Mouse (Mus musculus): ENCODE results near the gene Agfg2. TPM values are rescaled to one million over a fixed set of nuclear protein-coding genes. Genes with fewer than 3 reads are reported as not detected.
A peak's percentile ranks its signal among the peaks of the same experiment; 100 is the strongest.

Gene Agfg2
- polyA plus RNA-seq, 1 experiment from 2014 or later, result 22.2 TPM

DNA sequence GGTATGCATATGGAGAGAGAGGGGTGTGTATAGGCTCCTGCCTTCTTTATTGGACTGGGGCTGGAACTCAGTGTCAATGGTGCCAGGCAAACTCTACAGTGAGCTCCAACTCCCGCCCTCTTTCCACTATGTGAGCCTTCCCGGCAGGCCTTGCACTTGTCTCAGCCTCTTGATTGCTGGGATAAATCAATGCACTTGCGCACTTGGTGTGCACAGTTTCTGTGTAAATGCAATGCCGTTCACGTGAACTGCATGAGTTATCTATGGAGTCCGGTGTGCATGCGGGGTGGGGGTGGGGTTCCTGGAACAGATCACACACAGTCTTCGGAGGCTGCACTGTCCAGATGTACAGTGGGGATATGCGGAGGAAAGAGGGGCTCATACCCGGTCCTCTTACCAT is 31.2 kb downstream of the Agfg2 start:
- WGBS, result 93% methylated on average over 10 of the region's 10 CpGs
- Histone ChIP-seq H3K9ac (no peak overlapping the region), H3K4me1 (peaks cover 17% of the 10 kb centered on the region), H3K4me2 (replicated peaks) (no peak overlapping the region), H3K4me3 (no peak overlapping the region), H3K9me3 (no peaks in the 10 kb centered on the region), H3K27ac (no peak overlapping the region), H3K36me3 (peaks cover 26% of the 10 kb centered on the region), H3K27me3 (no peaks in the 10 kb centered on the region)
- ATAC-seq (ENCODE audit: insufficient number of reproducible peaks, insufficient read depth, low FRiP score, low TSS enrichment), result no peak

DNA sequence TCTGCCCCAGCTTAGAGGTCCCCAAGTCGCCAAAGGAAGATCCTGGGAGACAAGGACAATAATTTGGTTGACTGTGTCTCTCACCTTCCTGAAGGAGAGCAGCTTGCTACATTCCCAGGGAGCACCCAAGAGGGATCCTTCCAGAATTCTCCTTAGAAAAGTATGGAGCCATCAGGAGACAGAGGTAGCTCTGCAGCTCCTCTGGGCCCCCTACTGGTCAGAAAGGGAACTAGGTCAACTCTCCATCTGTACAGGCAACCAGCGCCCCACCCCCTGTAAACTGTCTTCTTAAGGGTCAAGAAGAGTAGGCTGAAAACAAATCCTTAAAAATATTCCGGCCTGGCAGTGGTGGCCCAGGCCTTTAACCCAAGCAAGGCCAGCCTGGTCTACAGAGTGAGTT is 32.1 kb downstream of the Agfg2 start:
- Histone ChIP-seq H3K9me3 (no peaks in the 10 kb centered on the region), H3K36me3 (peaks cover 25% of the 10 kb centered on the region), H3K27ac (no peak overlapping the region), H3K4me3 (no peak overlapping the region), H3K9ac (no peak overlapping the region), H3K27me3 (no peaks in the 10 kb centered on the region), H3K4me1 (peaks cover 26% of the 10 kb centered on the region), H3K4me2 (replicated peaks) (no peak overlapping the region)
- ATAC-seq (ENCODE audit: insufficient number of reproducible peaks, insufficient read depth, low FRiP score, low TSS enrichment), result no peak
- WGBS, result 15% methylated on average over 3 of the region's 3 CpGs

DNA sequence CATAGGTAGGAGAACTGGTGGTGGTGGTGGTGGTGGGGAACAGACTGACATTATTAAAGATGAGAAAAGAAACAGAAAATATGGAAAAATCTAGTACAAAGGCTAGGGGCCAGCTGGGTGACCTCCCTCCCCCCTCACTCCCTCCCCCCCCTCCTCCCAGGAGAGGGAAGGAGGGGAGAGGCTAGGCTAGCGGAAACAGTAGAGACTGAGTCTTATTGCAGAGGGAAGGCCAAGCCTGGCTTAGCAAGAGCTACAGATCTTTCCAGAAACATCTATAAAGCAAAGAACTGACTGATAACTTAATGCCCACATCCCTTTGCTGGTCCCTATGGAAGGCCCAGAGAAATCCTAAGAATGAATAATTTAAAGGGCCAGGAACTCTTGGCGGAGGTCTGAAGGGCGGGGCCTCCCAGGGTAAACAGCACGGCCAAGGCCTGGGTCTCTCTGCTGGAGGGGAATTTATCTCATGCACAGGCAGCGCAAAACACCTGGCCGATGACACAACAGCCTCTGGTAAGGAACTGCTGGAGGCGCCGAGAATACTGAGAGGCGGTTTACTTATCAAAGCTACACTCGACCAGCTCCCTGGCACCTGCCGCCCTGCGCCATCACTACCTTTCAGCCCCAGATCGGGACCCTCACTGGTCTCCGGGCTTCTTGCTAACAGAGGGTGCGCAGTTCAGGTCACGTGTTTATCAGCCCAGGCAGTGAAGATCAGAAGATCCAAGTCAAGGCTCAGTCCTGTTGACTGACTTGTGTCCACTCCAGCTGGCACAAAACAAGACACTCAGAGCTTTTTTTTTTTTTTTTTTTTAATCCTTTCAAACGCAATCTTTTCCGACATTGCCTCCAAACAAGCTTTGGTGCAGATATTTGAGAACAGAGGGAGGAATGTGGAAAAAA is 34.6 kb downstream of the Agfg2 start:
- peaks cover 17% of the 10 kb centered on the region for H3K27me3 ChIP-seq
- peaks cover 39% of the 10 kb centered on the region for H3K4me1 ChIP-seq
- H3K9me3 ChIP-seq, result no peaks in the 10 kb centered on the region
- no peak for ATAC-seq (ENCODE audit: insufficient number of reproducible peaks, insufficient read depth, low FRiP score, low TSS enrichment)
- 13% methylated on average over 18 of the region's 18 CpGs for WGBS
- no peak overlapping the region for H3K9ac ChIP-seq
- H3K36me3 ChIP-seq, result peaks cover 18% of the 10 kb centered on the region
- no peak overlapping the region for H3K27ac ChIP-seq
- H3K4me2 ChIP-seq (replicated peaks), result no peak overlapping the region; the same call in 1 of the 2 replicates
- no peak overlapping the region for H3K4me3 ChIP-seq

DNA sequence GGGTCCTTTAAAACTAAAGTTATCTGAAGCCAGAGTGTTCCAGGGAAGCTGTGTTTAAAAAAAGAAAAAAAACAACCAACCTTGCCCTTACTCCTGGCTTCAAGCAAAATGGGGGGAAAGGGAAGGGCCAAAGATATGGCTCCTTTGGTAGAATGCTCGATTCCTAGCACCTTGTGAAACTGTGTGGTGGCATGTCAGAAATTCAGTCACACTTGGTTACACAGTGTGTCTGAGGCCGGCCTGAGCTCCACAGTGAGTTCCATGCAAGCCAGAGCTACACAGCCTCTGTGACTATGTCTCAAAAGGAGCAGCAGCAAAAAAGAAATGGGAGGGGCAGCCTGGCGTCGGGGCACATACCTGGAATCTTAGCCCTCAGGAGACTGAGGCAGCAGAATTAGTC is 35.3 kb downstream of the Agfg2 start:
- WGBS, result 32% methylated on average over 4 of the region's 4 CpGs
- Histone ChIP-seq H3K4me1 (peaks cover 40% of the 10 kb centered on the region), H3K27ac (no peak overlapping the region), H3K9me3 (no peaks in the 10 kb centered on the region), H3K4me2 (replicated peaks) (no peak overlapping the region), H3K9ac (no peak overlapping the region), H3K36me3 (peaks cover 16% of the 10 kb centered on the region), H3K27me3 (peaks cover 23% of the 10 kb centered on the region), H3K4me3 (no peak overlapping the region)
- ATAC-seq (ENCODE audit: insufficient number of reproducible peaks, insufficient read depth, low FRiP score, low TSS enrichment), result no peak

DNA sequence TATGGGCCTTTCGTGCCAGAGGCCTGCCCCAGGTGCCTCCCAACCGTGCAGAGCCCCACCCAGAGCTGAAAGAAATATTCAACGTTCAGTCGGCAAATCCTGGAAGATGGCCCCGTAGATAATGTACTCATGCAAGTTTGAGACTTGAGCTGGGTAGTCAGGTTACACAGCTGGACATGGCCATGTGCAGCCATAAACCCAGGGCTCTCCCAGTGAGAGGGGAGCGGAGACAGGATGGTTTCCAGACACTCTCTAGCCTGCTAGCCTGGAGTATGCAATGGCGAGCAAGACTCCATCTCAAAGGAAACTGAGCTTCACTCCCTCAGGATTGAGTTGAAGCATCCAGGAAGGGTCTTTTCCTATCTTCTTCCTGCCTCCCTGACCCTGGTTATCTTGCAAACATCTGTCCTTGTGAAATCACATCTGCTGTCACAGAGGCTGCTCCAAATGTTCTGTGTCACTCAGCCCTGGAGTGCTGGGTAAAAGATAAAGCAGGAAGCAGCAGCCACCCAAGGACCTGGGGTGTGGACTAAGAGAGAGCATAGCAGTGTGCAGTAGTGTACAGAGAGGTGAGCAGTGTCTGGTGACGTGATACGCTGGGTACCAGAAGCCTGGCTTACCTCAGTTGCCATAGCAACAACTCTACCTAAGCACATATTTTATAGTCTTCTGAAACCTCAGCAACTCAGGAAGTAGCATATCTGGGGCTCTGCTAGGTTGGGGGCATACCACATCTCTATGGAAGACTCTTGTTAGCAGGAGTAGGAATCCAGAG is 36.5 kb downstream of the Agfg2 start:
- Histone ChIP-seq H3K4me3 (no peak overlapping the region), H3K9ac (0 out of 2 replicates have a peak overlapping the region, but pooled peaks have one; percentile 10), H3K36me3 (peaks cover 11% of the 10 kb centered on the region), H3K4me2 (replicated peaks) (no peak overlapping the region), H3K27me3 (peaks cover 35% of the 10 kb centered on the region), H3K4me1 (peaks cover 40% of the 10 kb centered on the region), H3K9me3 (no peaks in the 10 kb centered on the region), H3K27ac (no peak overlapping the region; the same call in 1 of the 2 replicates)
- no peak for ATAC-seq (ENCODE audit: insufficient number of reproducible peaks, insufficient read depth, low FRiP score, low TSS enrichment)
- 52% methylated on average over 9 of the region's 9 CpGs for WGBS

DNA sequence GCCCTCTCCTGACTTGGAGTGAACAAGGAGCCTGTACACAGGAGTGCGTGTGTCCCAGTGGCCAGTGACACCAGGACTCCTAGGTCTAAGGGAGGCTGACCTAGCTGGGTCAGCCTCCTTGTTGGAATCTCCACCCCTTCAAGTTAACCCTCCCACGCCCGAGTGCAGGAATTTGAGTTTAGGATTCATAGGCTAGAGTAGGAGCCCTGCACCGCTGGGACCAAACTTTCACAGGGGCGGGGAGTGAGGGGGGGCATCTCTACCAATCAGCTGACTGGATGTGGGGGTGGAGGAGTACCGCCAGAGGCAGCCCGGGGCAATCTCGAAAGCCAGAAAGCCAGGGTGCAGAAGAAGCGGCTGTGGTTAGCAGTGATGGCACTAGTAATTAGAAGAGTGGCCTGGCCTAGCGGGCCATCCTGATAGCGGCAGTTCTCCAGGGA is 38.9 kb downstream of the Agfg2 start, which contains the start of gene Irs3:
Gene Irs3, minus strand, starts transcription at position 63 of the 440 bp plus-strand sequence.
- Histone ChIP-seq H3K36me3 (peaks cover 21% of the 10 kb centered on the region), H3K4me1 (peaks cover 40% of the 10 kb centered on the region), H3K4me3 (peak within 1 kb of the TSS; percentile 30), H3K9me3 (no peaks in the 10 kb centered on the region), H3K4me2 (replicated peaks) (peak within 1 kb of the TSS; percentile 50), H3K9ac (0 out of 2 replicates have a peak within 1 kb of the TSS, but pooled peaks have one; percentile 34), H3K27ac (no peak within 1 kb of the TSS), H3K27me3 (peaks cover 35% of the 10 kb centered on the region)
- ATAC-seq (ENCODE audit: insufficient number of reproducible peaks, insufficient read depth, low FRiP score, low TSS enrichment), result no peak
- 4% methylated on average over 11 of the region's 11 CpGs for WGBS

DNA sequence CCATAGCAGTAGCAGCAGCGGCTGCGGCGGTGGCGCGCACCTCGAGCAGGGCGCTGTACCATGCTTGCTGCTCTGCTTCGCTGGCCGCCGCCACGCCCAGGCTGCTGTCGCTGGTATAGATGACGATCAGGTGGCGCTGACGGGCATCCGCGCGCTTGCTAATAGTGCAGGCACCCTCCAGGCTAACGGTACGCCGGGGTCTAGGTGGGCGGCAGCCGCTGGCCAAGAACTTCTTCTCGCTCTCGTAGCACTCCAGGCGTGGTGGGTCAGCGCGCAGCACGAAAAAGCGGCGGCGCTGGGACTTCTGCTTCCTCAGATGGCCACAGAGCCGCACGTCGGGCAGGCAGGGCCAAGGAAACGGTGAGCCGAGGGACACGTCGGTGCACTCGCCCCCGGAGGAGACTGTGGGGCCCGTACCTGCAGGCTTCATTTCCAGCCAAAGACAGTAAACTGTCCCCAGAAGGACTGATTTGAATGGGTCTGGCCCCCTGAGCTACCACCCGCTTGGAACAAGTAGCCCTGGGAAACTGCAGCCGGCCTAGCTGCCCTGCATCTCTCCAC is 39.4 kb downstream of the Agfg2 start:
- H3K4me2 ChIP-seq (replicated peaks), result peak overlapping the region; percentile 50
- peak overlapping the region; percentile 30 for H3K4me3 ChIP-seq
- H3K4me1 ChIP-seq, result peaks cover 39% of the 10 kb centered on the region
- no peak overlapping the region for H3K27ac ChIP-seq
- peaks cover 35% of the 10 kb centered on the region for H3K27me3 ChIP-seq
- 2% methylated on average over 44 of the region's 44 CpGs for WGBS
- 0 out of 2 replicates have a peak overlapping the region, but pooled peaks have one; percentile 34 for H3K9ac ChIP-seq
- peaks cover 26% of the 10 kb centered on the region for H3K36me3 ChIP-seq
- no peak for ATAC-seq (ENCODE audit: insufficient number of reproducible peaks, insufficient read depth, low FRiP score, low TSS enrichment)
- no peaks in the 10 kb centered on the region for H3K9me3 ChIP-seq

DNA sequence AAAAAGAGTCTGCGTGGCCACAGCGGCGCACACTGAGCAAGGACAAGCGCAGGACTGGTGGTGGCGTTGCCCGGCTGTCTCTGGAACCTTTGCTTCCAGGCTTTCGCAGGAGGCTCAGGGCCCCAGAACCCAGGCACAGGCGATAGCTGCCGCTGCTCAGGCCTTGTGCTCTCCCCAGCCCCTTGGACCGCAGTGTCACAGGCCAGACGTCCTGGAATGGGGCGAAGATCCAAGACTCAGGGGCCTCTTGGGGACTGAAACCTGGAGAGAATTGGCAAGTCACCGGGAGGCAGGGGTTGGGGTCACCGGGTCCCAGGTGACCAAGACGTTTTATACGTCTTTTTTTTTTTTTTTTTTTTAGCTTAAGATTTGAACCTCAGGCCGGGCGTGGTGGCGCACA is 40.0 kb downstream of the Agfg2 start:
- Histone ChIP-seq H3K36me3 (peaks cover 33% of the 10 kb centered on the region), H3K27me3 (peaks cover 35% of the 10 kb centered on the region), H3K4me1 (peaks cover 32% of the 10 kb centered on the region), H3K9me3 (no peaks in the 10 kb centered on the region), H3K4me3 (no peak overlapping the region), H3K27ac (no peak overlapping the region), H3K9ac (no peak overlapping the region), H3K4me2 (replicated peaks) (no peak overlapping the region; the same call in 1 of the 2 replicates)
- ATAC-seq (ENCODE audit: insufficient number of reproducible peaks, insufficient read depth, low FRiP score, low TSS enrichment), result no peak
- 33% methylated on average over 19 of the region's 19 CpGs for WGBS

DNA sequence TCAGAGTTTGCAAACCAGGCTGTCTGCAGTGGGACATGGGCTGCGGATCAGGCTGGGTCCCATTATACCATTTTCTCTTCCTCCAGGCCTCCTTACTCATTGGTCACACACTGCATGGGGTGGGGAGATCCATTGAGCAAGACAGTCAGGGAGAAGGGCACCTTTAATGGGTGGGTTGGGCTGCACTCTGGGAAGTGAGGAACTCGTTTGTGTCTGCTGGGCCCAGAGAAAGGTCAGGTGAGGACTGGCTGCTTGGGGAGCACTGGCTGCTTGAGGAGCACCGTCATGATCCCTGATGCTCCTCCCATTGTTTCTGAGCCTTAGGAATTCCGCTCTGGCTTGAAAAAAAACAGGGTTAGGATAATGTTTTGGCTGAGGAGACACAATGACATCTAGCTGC is 41.6 kb downstream of the Agfg2 start:
- H3K9me3 ChIP-seq, result no peaks in the 10 kb centered on the region
- peaks cover 49% of the 10 kb centered on the region for H3K36me3 ChIP-seq
- 48% methylated on average over 4 of the region's 4 CpGs for WGBS

DNA sequence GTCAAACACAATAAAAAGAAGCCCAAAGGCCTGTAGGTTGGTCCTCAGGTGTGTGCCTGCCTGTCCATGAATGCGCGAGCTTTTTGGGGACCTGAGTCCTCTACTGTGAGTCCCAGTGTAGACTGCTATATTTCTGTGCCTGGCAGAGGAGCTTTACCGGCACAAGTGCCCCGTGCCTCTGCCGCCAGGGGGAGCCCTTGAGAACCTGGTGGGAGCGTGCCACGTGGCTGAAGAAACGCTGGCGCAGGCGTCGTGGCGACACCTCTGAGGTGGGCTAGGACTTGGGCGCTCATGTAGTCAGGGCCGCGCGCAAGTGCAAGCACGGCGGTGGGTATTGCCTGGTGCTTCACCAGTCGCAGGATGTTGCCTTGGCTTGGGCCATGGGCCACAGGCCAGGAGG is 43.5 kb downstream of the Agfg2 start, which contains the start of gene Sap25:
Gene Sap25, plus strand, starts transcription at position 281 of the 400 bp plus-strand sequence.
- H3K36me3 ChIP-seq, result peaks cover 67% of the 10 kb centered on the region
- H3K27ac ChIP-seq, result no peak within 1 kb of the TSS
- no peaks in the 10 kb centered on the region for H3K9me3 ChIP-seq
- H3K27me3 ChIP-seq, result peaks cover 30% of the 10 kb centered on the region
- H3K4me2 ChIP-seq (replicated peaks), result no peak within 1 kb of the TSS
- no peak within 1 kb of the TSS for H3K9ac ChIP-seq
- ATAC-seq (ENCODE audit: insufficient number of reproducible peaks, insufficient read depth, low FRiP score, low TSS enrichment), result no peak
- 90% methylated on average over 19 of the region's 19 CpGs for WGBS
- H3K4me1 ChIP-seq, result peaks cover 12% of the 10 kb centered on the region; the same call in 1 of the 2 replicates
- no peak within 1 kb of the TSS for H3K4me3 ChIP-seq

More for the DNA sequence above, 41.6 kb downstream of the Agfg2 start:
- ATAC-seq (ENCODE audit: insufficient number of reproducible peaks, insufficient read depth, low FRiP score, low TSS enrichment), result no peak
- H3K27me3 ChIP-seq, result peaks cover 35% of the 10 kb centered on the region
- no peak overlapping the region for H3K9ac ChIP-seq
- no peak overlapping the region for H3K4me3 ChIP-seq
- H3K4me2 ChIP-seq (replicated peaks), result no peak overlapping the region
- peaks cover 18% of the 10 kb centered on the region; the same call in 1 of the 2 replicates for H3K4me1 ChIP-seq
- H3K27ac ChIP-seq, result no peak overlapping the region

DNA sequence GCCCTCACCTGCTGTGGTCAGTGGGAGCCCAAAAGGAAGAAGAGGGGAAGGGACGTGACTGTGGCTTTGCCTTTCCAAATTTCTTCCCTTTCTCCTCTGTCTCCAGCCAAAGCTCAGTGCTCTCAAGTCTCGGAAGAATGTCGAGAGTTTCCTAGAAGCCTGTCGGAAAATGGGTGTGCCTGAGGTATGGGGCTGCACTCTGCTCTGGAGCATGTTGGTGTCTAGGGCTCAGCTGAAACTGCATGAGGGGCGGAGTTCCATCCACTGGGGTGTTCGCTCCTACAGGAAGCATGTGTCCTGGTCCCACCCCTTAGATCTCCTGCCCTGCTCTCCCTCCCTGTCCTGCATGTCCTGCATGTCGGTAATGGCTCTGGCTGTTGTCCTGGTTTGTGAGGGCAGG is 45.1 kb downstream of the Agfg2 start:
- ATAC-seq (ENCODE audit: insufficient number of reproducible peaks, insufficient read depth, low FRiP score, low TSS enrichment), result no peak
- Histone ChIP-seq H3K27ac (no peak overlapping the region), H3K9me3 (no peaks in the 10 kb centered on the region), H3K4me3 (no peak overlapping the region), H3K27me3 (peaks cover 14% of the 10 kb centered on the region), H3K4me1 (no peaks in the 10 kb centered on the region), H3K36me3 (peaks cover 80% of the 10 kb centered on the region), H3K4me2 (replicated peaks) (no peak overlapping the region), H3K9ac (no peak overlapping the region)
- 81% methylated on average over 7 of the region's 7 CpGs for WGBS

Measured in embryonic facial prominence, embryonic 12.5 days (tissue).